In genomic region chr6:105483388-105483787, GRCm38 (mm10) we compare ENCODE assay signal across 26 mouse cellular contexts.
DNase-seq lines count a peak whose midpoint lies in the region; ATAC-seq and TF ChIP-seq lines count a peak whose summit lies in the region.
"Had no signal": no experiment of that assay in that cellular context is flagged by ENCODE, and none has a peak within 500 bp of the region (broad histone marks: within the 10 kb centered on the region; RNA-seq: fewer than 3 reads in every experiment).

No protein-coding gene starts in this region.

- H3K4me1 ChIP-seq in forebrain, postnatal 0 days (ENCODE audit: insufficient read depth): no peaks in the 10 kb centered on the region
- no peaks in the 10 kb centered on the region for H3K4me1 ChIP-seq in forebrain, embryonic 10.5 days
- no peaks in the 10 kb centered on the region for H3K4me1 ChIP-seq in thymus, adult 2 months (replicated peaks; ENCODE audit: control insufficient read depth, insufficient read depth, low read length)
- H3K4me1 ChIP-seq: embryonic facial prominence, embryonic 15.5 days; heart, embryonic 15.5 days; hindbrain, embryonic 10.5 days; intestine, embryonic 15.5 days had no signal

- no peak overlapping the region for H3K4me3 ChIP-seq in forebrain, postnatal 0 days (ENCODE audit: low read depth, low read length)
- no peak overlapping the region for H3K4me3 ChIP-seq in forebrain, embryonic 10.5 days
- no peak overlapping the region for H3K4me3 ChIP-seq in thymus, adult 2 months (ENCODE audit: control insufficient read depth, insufficient read depth, low read length)
- H3K4me3 ChIP-seq: embryonic facial prominence, embryonic 15.5 days; erythroblast, embryonic 14.5 days; heart, adult 2 months; heart, embryonic 15.5 days; hindbrain, embryonic 10.5 days; intestine, embryonic 15.5 days had no signal

- TF ChIP-seq POLR2A in thymus, adult 2 months (IDR thresholded peaks at IDR 0.05; ENCODE audit: control insufficient read depth, extremely low read depth, insufficient read depth, low read length, poor library complexity): no peak

- WGBS in forebrain, postnatal 0 days: 53% methylated on average over 5 of the region's 5 CpGs
- WGBS in forebrain, embryonic 10.5 days: 85% methylated on average over 5 of the region's 5 CpGs
- 86% methylated on average over 5 of the region's 5 CpGs for WGBS in thymus, adult 2 months

- no peak overlapping the region for H3K4me2 ChIP-seq in forebrain, postnatal 0 days (ENCODE audit: low read depth)
- H3K4me2 ChIP-seq: embryonic facial prominence, embryonic 15.5 days; heart, embryonic 11.5 days; heart, embryonic 15.5 days; hindbrain, embryonic 14.5 days; intestine, embryonic 15.5 days had no signal

- no peaks in the 10 kb centered on the region for H3K36me3 ChIP-seq in forebrain, postnatal 0 days (ENCODE audit: insufficient read depth)
- H3K36me3 ChIP-seq in forebrain, embryonic 10.5 days (replicated peaks): no peaks in the 10 kb centered on the region
- H3K36me3 ChIP-seq in thymus, adult 2 months (ENCODE audit: control insufficient read depth, insufficient read depth, low read length): no peaks in the 10 kb centered on the region
- H3K36me3 ChIP-seq: embryonic facial prominence, embryonic 15.5 days; heart, embryonic 15.5 days; hindbrain, embryonic 10.5 days; intestine, embryonic 15.5 days had no signal

- no peak overlapping the region for H3K27ac ChIP-seq in forebrain, postnatal 0 days (ENCODE audit: low read depth, low read length)
- H3K27ac ChIP-seq in forebrain, embryonic 10.5 days: no peak overlapping the region
- H3K27ac ChIP-seq in thymus, adult 2 months (ENCODE audit: control insufficient read depth, insufficient read depth, low read length): no peak overlapping the region
- H3K27ac ChIP-seq: embryonic facial prominence, embryonic 15.5 days; heart, adult 2 months; heart, embryonic 15.5 days; hindbrain, embryonic 10.5 days; hindbrain, embryonic 14.5 days; intestine, embryonic 15.5 days had no signal

- H3K9ac ChIP-seq in forebrain, postnatal 0 days: no peak overlapping the region
- H3K9ac ChIP-seq: embryonic facial prominence, embryonic 15.5 days; heart, embryonic 15.5 days; hindbrain, embryonic 14.5 days; intestine, embryonic 15.5 days had no signal

- TF ChIP-seq CTCF in forebrain, postnatal 0 days (IDR thresholded peaks at IDR 0.05; ENCODE audit: low read depth): no peak
- TF ChIP-seq CTCF in thymus, adult 2 months (IDR thresholded peaks at IDR 0.05; ENCODE audit: borderline replicate concordance, control insufficient read depth, extremely low read depth, insufficient read depth, low read length, poor library complexity): no peak

- no peaks in the 10 kb centered on the region for H3K27me3 ChIP-seq in forebrain, postnatal 0 days (ENCODE audit: insufficient read depth, low read length)
- no peaks in the 10 kb centered on the region for H3K27me3 ChIP-seq in forebrain, embryonic 10.5 days (ENCODE audit: poor library complexity, severe bottlenecking)
- no peaks in the 10 kb centered on the region for H3K27me3 ChIP-seq in thymus, adult 2 months (ENCODE audit: control insufficient read depth, insufficient read depth, low read length)
- H3K27me3 ChIP-seq: CH12.LX; embryonic facial prominence, embryonic 15.5 days; heart, embryonic 15.5 days; intestine, embryonic 15.5 days; Patski had no signal

- ATAC-seq in forebrain, postnatal 0 days: peak; percentile 29; the same call in 1 of the 2 replicates
- ATAC-seq: activated CD4-positive, CD25-positive, alpha-beta regulatory T cell, adult 4 months; intestine, embryonic 15.5 days; Patski had no signal

- peak; percentile 18 for DNase-seq in forebrain, postnatal 0 days
- no peak for DNase-seq in forebrain, embryonic 10.5 days (ENCODE audit: extremely low spot score, low spot score)
- DNase-seq in layer of hippocampus, adult 9-10 months (ENCODE audit: low spot score): peak; percentile 7
- no peak for DNase-seq in layer of hippocampus, postnatal 25 days (ENCODE audit: extremely low spot score in 1 of 2, low spot score in 1 of 2)
- peak; percentile 6 to 10 for DNase-seq in right cerebral cortex, adult 2 months (ENCODE audit: low spot score in 2 of 2)
- no peak for DNase-seq in right cerebral cortex, postnatal 14 days
- peak; percentile 69 for DNase-seq in telencephalon, adult 2 months (ENCODE audit: low read depth, low spot score)
- DNase-seq in thymus, adult 2 months: no peak
- DNase-seq: adrenal gland, postnatal 36 days; cerebellum, adult 11 months; cerebellum, adult 8-10 months; cerebellum, postnatal 14 days; embryo, embryonic 11 days; gastrocnemius, postnatal 10 days; heart, adult 2 months; heart, postnatal 14 days had no signal

- H3K9me3 ChIP-seq in forebrain, postnatal 0 days (ENCODE audit: low read length): no peaks in the 10 kb centered on the region
- H3K9me3 ChIP-seq in forebrain, embryonic 10.5 days: no peaks in the 10 kb centered on the region
- H3K9me3 ChIP-seq: embryonic facial prominence, embryonic 15.5 days; heart, embryonic 15.5 days; hindbrain, embryonic 10.5 days; intestine, embryonic 15.5 days had no signal

Comparison
In these comparisons a context has a peak if more than half of its experiments do, and no peak if none do; other contexts are left out.
1. DNase-seq: peak in forebrain, postnatal 0 days (single experiment), layer of hippocampus, adult 9-10 months (single experiment), right cerebral cortex, adult 2 months (2 of 2) and telencephalon, adult 2 months (single experiment); none in forebrain, embryonic 10.5 days (single experiment), layer of hippocampus, postnatal 25 days (0 of 2), right cerebral cortex, postnatal 14 days (single experiment) and thymus, adult 2 months (single experiment).